Mouse (Mus musculus) spleen, postnatal 36 days (tissue): Measurements from ENCODE around the gene Ccng2.

Source experiments
- DNase-seq, 2 experiments: peaks; one replicate each; pipeline ENCODE4 v3.0.0; 2022; ENCODE audit warnings: low spot score in 2 of 2, mixed read lengths in 1 of 2

Ccng2 gene

GRCm38 (mm10) chr5:93266883-93267704, at the start of gene Ccng2:
Ccng2 (plus strand) TSS chr5:93267257.
- DNase-seq: peak; percentile 96 to 98

DNA sequence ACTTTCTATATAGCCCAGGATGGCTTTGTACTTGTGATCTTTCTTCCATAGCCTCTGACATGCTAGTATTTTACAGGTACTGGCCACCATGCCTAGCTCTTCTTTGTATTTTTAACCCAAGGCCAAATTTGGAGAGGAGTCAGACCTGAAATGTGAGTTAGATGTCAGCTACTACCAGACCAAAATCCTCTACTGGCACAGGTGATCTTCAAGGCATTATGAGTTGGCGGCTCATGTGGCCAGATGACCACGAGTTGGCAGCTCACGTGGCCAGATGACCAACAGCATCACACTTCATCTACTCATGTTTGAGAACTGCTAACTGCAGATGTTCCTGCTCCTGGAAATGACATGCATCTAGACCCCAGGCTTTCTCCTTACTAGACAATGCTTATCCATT, 48.7 kb upstream of the Ccng2 start:
- no peak for DNase-seq

- no peak for DNase-seq
Observed at GRCm38 (mm10) chr5:93221661-93222060, 45.4 kb upstream of the Ccng2 start.

DNA sequence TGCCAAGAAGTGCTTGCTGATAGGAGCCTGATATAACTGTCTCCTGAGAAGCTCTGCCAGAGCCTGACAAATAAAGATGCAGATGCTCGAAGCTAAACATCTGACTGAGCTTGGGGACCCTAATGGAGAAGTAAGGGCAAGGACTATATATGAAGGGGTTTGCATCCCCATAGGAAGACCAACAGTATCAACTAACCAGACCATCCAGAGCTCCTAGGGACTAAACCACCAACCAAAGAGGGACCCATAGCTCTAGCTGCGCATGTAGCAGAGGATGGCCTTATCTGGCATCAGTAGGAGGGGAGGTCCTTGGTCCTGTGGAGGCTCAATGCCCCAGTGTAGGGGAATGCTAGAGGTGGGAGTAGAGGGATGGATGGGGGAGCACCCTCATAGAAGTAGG, 42.5 kb upstream of the Ccng2 start:
- no peak for DNase-seq

DNA sequence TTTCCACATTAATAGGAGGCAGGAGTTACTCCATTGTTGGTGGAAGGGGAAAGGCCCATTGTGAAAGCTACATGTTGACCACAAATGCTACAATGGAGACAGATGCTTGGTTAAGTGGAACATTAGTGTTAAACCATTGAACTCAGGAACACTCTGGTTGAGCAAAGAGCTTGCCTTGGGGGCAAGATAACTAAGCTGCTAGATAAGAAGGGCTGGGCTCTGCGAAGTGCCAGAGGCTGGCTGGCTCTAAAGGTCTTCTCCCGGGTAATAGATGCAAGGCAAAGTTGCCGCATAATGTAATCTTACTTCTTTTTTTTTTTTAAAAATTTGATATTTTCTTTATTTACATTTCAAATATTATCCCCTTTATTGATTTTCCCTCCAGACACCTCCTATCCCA, 39.9 kb upstream of the Ccng2 start:
- no peak for DNase-seq

DNA sequence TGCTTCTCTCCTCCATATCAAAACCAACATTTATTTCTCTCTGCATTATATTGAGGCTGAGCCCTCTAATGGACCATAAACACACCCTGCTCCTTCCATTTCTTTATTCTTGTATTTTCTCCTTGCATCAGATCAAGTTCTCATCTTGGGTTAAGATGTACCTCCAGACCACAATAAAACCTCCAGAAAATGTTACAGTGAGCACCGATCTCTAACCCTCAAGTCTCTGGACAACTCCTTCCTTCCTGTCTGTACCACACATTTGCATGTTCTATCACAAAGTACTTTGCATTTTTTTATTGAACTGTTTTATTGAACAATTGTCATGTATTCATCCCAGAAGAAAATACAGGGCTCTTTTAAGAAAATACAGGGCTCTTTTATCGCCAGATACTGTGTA, 37.5 kb upstream of the Ccng2 start:
- peak in 1 of 2 experiments; percentile 36 for DNase-seq

GRCm38 (mm10) chr5:93231721-93232120, 35.3 kb upstream of the Ccng2 start:
- DNase-seq: no peak

GRCm38 (mm10) chr5:93232838-93233237, 34.2 kb upstream of the Ccng2 start:
- DNase-seq: no peak

- peak; percentile 34 to 55 for DNase-seq
Observed at GRCm38 (mm10) chr5:93234130-93234529, 32.9 kb upstream of the Ccng2 start.

GRCm38 (mm10) chr5:93234605-93235004, 32.5 kb upstream of the Ccng2 start:
- no peak for DNase-seq

DNA sequence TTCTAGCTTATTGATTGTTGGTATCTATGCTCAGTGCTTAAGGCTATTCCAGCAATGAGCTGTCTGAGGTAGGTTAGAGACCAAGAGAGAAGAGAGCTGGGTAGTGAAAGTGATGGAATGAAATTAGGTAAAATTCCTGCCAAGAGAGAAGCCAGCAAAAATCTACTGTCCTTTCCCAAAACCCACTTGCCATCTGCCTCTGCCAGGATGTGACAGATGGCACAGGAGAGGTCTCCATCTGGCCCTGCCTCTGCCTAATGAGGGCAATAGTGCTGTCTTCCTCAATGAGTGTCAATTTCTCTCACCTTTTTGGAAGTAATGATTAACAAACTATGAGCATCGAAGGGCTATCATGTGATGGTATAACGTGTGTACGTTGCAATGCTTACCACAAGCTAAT, 31.2 kb upstream of the Ccng2 start:
- no peak for DNase-seq

DNA sequence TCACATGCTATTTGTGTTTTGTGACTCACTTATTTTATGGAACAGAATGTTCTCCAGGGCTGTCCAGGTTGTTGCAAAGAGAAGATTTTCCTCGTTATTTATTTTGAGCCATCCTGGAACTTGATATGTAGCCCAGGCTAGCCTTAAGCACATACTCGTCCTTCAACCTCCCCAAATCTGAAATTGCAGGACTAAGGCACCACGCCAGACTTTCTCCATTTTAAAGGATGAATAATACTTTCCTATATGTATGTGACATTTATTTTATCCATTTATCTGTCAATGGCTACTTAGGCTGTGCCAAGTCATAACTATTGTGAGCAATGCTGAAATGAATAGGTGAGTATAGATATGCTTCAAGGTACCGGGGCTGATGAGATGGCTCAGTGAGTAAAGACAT, 30.5 kb upstream of the Ccng2 start:
- DNase-seq: no peak

GRCm38 (mm10) chr5:93239590-93240544, 27.2 kb upstream of the Ccng2 start:
- peak; percentile 59 to 72 for DNase-seq

DNA sequence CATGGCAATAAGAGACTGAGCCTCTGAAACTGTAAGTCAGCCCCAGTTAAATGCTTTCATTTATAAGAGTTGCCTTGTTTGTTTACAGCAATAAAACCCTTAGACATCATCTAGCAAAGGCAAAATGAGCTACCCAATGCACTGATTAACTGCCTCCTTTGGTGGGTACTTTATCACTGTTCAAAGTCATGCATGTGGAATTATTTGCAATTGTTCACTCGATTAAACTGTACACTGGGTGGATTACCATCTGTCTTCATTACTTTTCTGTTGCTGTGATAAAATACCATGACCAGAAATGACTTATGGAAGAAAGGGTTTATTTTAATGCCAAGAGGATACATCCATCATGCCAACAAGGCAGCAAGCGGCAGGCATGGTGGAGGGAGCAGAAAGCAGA, 21.8 kb upstream of the Ccng2 start:
- DNase-seq: no peak

- no peak for DNase-seq
Observed at GRCm38 (mm10) chr5:93249940-93250578, 17.0 kb upstream of the Ccng2 start.

- DNase-seq: no peak
Observed at GRCm38 (mm10) chr5:93251001-93251760, 15.9 kb upstream of the Ccng2 start.

DNA sequence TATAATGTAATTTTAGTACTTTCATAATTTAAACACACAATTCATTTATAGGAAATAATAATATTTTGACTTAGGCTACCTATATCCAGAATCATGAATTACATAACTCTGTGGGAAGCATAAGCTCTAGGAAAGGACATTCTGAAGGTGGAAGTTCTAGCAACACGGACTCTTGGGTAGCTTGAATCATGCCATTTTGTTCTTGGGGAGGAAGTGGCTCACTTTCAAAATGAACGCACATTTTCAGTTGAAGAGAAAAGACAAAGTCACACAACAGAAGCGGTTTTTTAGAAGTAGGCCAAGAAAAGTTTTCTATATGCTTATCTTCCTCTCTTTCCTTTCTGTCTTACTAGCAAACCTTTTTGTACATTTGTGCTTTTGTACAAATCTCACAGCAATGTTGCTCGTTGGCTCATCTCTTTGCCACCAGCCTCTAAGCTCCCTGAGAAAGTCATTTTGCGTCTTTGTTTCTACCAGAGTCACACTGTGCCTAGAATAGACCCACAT, 11.2 kb upstream of the Ccng2 start:
- DNase-seq: no peak

- DNase-seq: no peak
Observed at GRCm38 (mm10) chr5:93256820-93257405, 10.1 kb upstream of the Ccng2 start.

DNA sequence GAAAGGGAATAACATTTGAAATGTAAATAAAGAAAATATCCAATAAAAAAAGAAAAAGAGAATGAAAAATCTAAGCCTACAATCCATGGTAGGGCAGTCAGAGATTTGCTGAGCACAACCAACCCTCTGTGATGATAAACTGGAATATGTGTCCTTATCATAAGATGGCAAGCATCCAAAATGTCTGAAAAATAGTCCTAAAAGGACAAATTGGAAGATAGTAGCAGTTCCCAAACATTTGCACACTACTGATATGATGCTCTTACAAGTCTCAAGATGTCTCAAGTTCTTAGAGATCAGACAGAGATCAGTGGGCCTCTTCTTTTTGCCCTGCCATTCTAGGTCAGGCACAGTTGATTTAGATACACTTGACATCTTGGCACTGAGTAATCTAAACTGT, 7.7 kb upstream of the Ccng2 start:
- no peak for DNase-seq

GRCm38 (mm10) chr5:93260983-93261382, 6.1 kb upstream of the Ccng2 start:
- DNase-seq: no peak

GRCm38 (mm10) chr5:93262751-93263150, 4.3 kb upstream of the Ccng2 start:
- no peak for DNase-seq
